Mouse (Mus musculus): ENCODE measurements at regions not wholly inside any gene's neighbourhood (a gene's known extent, or its start where the extent isn't known, plus 50 kb on each side); places are given as distances from the start of the nearest gene placed in this dataset.

DNA sequence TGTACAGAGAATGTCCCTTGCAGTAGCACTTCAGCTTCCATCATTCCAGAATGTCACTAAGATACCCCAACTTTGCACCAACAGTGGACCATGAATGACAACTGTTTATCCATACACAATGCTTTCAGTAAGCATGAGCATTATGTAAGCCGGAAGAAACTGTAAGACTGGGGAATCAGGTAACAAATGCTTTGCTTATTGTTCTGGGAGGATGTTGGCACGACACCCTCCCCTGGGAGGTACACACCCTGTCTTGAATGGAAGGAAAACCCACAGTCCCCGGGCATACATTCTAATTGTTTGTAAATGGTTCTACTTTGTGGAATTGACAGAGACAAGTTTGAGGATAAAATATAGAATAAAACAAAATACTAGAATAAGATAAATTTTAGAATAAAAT is 69.0 kb upstream of the Basp1 start:
- TF ChIP-seq CTCF (IDR thresholded peaks at IDR 0.05; ENCODE audit: low read depth, low read length) (no peak), POLR2A (IDR thresholded peaks at IDR 0.05; ENCODE audit: extremely low read depth, insufficient read depth, low read length) (no peak)
